Mouse (Mus musculus) testis, adult 2 months (tissue): ENCODE measurements around the gene Nolc1. TPM values are rescaled to one million over a fixed set of nuclear protein-coding genes. Genes with fewer than 3 reads are reported as not detected.

Source experiments
- H3K27ac ChIP-seq: fragments of 200-500 bp; 2 replicates; pipeline ENCODE4 v1.5.1; 2012; ENCODE audit warnings: low read depth, low read length; ENCODE audit not compliant: control insufficient read depth, insufficient read depth
- H3K27me3 ChIP-seq: fragments of 200-500 bp; 2 replicates; pipeline ENCODE4 v1.6.1; 2012; ENCODE audit warnings: mild to moderate bottlenecking, low read length, moderate library complexity; ENCODE audit not compliant: control insufficient read depth, insufficient read depth
- H3K36me3 ChIP-seq: fragments of 200-500 bp; 2 replicates; pipeline ENCODE4 v1.6.1; 2012; ENCODE audit warnings: mild to moderate bottlenecking, low read length; ENCODE audit not compliant: control insufficient read depth, insufficient read depth
- H3K4me1 ChIP-seq: fragments of 200-500 bp; 2 replicates; pipeline ENCODE4 v1.6.1; 2012; ENCODE audit warnings: low read length; ENCODE audit not compliant: control insufficient read depth, insufficient read depth
- H3K4me3 ChIP-seq: fragments of 200-500 bp; 2 replicates; pipeline ENCODE4 v1.5.1; 2012; ENCODE audit warnings: low read depth, mild to moderate bottlenecking, low read length, moderate library complexity, mixed read lengths; ENCODE audit not compliant: control insufficient read depth
- CTCF ChIP-seq: fragments of 200-500 bp; IDR thresholded peaks from 2 replicates; pipeline ENCODE4 v1.5.1; 2012; ENCODE audit warnings: low read depth, mild to moderate bottlenecking, inconsistent platforms, low read length, moderate library complexity; ENCODE audit not compliant: control insufficient read depth, insufficient read depth, insufficient replicate concordance
- POLR2A ChIP-seq: fragments of 200-500 bp; IDR thresholded peaks from 2 replicates; pipeline ENCODE4 v1.6.1; 2012; ENCODE audit warnings: low read depth, mild to moderate bottlenecking, inconsistent platforms, low read length, moderate library complexity; ENCODE audit not compliant: control insufficient read depth
- polyA plus RNA-seq: library from polyadenylated mRNA; depleted of rRNA; stranded (reverse); fragments of >200 nt; gene quantifications from 2 replicates; pipeline ENCODE4 v1.2.3, GENCODE M21; 2012; rRNA removed

The Nolc1 gene
- polyA plus RNA-seq: 10.8 and 12.2 TPM in 2 replicates

DNA sequence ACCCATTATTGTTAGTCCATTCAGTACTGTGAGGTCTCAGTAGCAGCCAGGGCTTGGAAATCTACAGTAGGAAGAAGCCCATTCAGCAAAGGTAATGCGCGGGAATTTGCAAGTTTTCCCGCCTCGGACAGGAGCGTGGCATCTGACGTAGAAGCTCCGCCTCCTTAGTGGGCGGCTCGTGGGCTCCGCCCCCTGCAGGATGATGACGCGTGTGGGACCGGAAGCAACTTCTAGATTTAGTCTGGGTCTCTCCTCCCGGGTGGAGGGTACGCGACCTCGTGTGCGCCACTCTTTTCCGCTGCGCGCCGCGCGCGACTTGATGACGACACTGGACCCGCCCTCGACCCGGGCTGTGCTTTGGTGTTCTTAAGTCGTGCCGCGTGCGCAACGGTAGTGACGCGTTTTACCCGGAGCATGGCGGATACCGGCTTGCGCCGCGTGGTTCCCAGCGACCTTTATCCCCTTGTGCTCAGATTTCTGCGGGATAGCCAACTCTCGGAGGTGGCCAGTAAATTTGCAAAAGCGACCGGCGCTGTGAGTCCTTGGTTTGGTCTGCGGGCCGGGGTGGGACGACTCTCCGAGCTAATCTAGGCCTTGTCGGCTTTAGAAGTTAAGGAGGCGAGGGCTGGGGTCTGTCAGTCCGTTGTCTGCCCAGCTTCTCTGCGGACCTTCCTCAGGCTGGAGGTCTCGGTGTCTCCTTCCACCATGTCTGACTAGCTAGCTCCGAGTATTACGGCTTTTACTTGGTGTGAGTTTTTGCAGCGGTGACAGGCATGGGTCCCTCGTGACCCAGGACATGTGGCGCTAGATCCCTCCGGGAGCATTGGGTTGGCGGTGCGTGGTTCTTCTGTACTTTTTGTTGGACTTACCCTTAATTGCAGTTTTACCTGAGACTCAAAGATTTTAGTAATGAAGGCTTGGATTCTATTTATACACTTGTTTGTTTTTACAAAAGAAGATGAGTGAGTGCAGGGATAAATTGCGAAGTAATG lies at the start of gene Nolc1:
TSS of gene Nolc1 (plus strand) at position 248 of the 992 bp plus-strand sequence.
- H3K4me3 ChIP-seq: peak within 1 kb of the TSS; percentile 87
- peaks cover 2% of the 10 kb centered on the region for H3K36me3 ChIP-seq
- TF ChIP-seq CTCF (no peak), POLR2A (peak; percentile 90)
- peaks cover 5% of the 10 kb centered on the region for H3K4me1 ChIP-seq
- no peaks in the 10 kb centered on the region for H3K27me3 ChIP-seq
- H3K27ac ChIP-seq: peak within 1 kb of the TSS; percentile 54

GRCm38 (mm10) chr19:46026567-46026966 lies 49.1 kb upstream of the Nolc1 start:
- no peaks in the 10 kb centered on the region for H3K27me3 ChIP-seq
- H3K36me3 ChIP-seq: no peaks in the 10 kb centered on the region
- H3K27ac ChIP-seq: no peak overlapping the region
- H3K4me1 ChIP-seq: no peaks in the 10 kb centered on the region; the same call in 1 of the 2 replicates
- no peak overlapping the region for H3K4me3 ChIP-seq
- no peak for TF ChIP-seq CTCF
- TF ChIP-seq POLR2A: no peak

DNA sequence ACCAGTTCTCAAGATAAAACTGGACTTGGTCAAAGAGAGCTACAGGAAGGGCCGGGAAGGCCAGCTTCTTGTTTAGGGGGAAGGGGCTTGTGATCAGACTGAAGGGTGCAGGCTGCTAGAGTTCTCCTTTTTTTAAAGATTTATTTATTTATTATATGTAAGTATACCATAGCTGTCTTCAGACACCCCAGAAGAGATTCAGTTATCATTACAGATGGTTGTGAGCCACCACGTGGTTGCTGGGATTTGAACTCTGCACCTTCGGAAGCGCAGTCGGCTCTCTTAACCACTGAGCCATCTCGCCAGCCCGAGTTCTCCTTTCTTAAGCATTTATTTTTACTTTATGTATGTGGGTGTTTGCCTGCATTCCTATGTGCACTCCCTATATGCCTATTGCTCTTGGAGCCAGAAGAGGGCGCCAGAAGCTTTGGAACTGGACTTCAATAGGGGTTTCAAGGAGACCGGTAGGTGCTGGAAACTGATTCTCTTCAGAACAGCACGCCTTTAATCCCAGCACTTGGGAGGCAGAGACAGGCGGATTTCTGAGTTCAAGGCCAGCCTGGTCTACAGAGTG lies 46.8 kb upstream of the Nolc1 start:
- H3K4me1 ChIP-seq: no peaks in the 10 kb centered on the region; the same call in 1 of the 2 replicates
- no peaks in the 10 kb centered on the region for H3K36me3 ChIP-seq
- H3K27ac ChIP-seq: no peak overlapping the region
- no peak for TF ChIP-seq POLR2A
- no peak for TF ChIP-seq CTCF
- H3K27me3 ChIP-seq: no peaks in the 10 kb centered on the region
- no peak overlapping the region for H3K4me3 ChIP-seq

DNA sequence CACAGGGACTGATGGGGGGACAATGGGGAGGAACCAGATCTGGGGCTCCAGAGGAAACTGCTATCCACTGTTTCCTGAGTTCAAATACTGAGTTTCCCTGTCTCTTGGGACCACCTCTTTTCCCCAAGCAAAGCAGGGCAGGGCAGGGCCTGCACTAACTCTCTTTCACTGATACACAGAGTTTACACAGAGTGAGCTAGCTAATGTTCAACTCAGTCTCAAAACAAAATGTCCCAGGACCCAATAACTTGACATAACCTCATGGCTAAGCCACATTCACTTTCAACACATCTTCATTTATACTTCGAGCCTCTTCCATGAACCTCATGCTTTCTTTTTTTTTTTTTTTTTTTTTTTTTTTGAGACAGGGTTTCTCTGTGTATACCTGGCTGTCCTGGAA lies 46.0 kb upstream of the Nolc1 start:
- no peak overlapping the region for H3K4me3 ChIP-seq
- H3K4me1 ChIP-seq: no peaks in the 10 kb centered on the region; the same call in 1 of the 2 replicates
- H3K27me3 ChIP-seq: no peaks in the 10 kb centered on the region
- no peaks in the 10 kb centered on the region for H3K36me3 ChIP-seq
- H3K27ac ChIP-seq: no peak overlapping the region
- TF ChIP-seq CTCF: no peak
- no peak for TF ChIP-seq POLR2A

DNA sequence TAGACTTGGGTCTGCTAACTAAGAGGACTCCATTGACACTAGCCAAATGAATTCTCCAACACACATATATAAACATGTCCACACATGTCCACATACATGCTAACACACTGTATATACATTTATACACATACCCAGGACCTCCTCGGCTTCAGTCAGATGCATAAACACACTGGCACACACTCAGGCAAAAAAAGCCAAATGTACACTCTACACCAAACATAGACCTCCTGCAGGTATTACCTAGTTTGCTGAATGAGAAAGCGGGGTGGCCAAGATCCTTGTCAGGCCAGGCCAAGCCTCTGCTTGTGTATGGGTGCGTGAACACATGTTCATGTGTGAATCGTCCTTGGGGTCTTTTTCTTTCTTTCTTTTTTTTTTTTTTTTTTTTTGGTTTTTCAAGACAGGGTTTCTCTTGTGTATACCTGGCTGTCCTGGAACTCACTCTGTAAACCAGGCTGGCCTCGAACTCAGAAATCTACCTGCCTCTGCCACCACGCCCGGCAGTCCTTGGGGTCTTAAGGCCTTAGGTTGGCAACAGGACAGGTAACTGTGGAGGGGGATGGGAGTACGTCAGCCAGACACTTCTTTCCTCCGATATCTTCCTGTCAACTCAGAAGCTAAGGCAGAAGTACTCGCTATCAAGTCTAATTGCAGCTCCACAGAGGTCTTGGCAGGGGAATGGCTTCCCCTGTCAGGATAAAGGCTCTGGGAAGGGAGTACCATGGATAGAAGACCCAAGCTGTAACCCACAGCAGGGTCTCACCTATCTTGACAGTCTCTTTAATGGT lies 45.3 kb upstream of the Nolc1 start:
- Histone ChIP-seq H3K4me3 (no peak overlapping the region), H3K27me3 (no peaks in the 10 kb centered on the region), H3K27ac (no peak overlapping the region), H3K4me1 (no peaks in the 10 kb centered on the region; the same call in 1 of the 2 replicates), H3K36me3 (no peaks in the 10 kb centered on the region)
- TF ChIP-seq POLR2A (no peak), CTCF (no peak)

- Histone ChIP-seq H3K4me3 (no peak overlapping the region), H3K27me3 (no peaks in the 10 kb centered on the region), H3K4me1 (no peaks in the 10 kb centered on the region), H3K36me3 (no peaks in the 10 kb centered on the region), H3K27ac (no peak overlapping the region)
- TF ChIP-seq CTCF: no peak
- no peak for TF ChIP-seq POLR2A
Observed at GRCm38 (mm10) chr19:46031689-46032432, 43.8 kb upstream of the Nolc1 start.
